Comparison of ENCODE assay signal across 17 mouse cellular contexts in the genomic region with DNA sequence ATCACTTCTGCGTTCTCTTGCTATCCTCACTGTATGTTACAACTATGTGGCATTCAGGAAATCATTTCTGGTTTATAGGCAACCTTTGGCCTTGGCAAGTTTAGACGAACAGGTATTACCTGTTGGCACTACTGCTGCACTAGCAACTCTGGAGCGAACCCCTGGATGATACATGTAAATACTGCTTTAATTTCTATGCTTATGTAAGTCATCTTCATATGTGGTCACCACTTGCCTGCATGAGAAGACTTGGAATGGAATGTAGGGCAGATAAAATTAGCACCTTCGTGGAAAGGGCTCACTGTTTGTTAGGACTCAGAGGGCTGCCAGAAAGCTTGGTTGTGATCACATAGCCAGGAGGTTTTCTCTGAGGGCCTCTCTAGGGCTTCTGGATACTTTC.
DNase-seq lines count a peak whose midpoint lies in the region; ATAC-seq and TF ChIP-seq lines count a peak whose summit lies in the region.
"Had no signal": no experiment of that assay in that cellular context is flagged by ENCODE, and none has a peak within 500 bp of the region (broad histone marks: within the 10 kb centered on the region; RNA-seq: fewer than 3 reads in every experiment).

No protein-coding gene starts in this region.

- no peak for TF ChIP-seq EP300 in heart, adult 2 months (IDR thresholded peaks at IDR 0.05; ENCODE audit: insufficient read depth, low read depth, low read length)
- TF ChIP-seq EP300 in stomach, postnatal 0 days (optimal IDR thresholded peaks at IDR 0.05), result no peak

- ATAC-seq in heart, embryonic 11.5 days (replicated peaks; ENCODE audit: insufficient number of reproducible peaks, low FRiP score, low TSS enrichment), result no peak
- ATAC-seq in stomach, postnatal 0 days (ENCODE audit: low FRiP score, low TSS enrichment), result no peak
- ATAC-seq: CD4-positive, CD25-positive, alpha-beta regulatory T cell, adult 4 months; forebrain, postnatal 0 days; midbrain, embryonic 16.5 days had no signal

- H3K4me3 ChIP-seq in heart, adult 2 months, result no peak overlapping the region
- no peak overlapping the region for H3K4me3 ChIP-seq in heart, embryonic 11.5 days (ENCODE audit: low read depth, low read length)
- no peak overlapping the region for H3K4me3 ChIP-seq in stomach, postnatal 0 days (ENCODE audit: low read depth, low read length)
- H3K4me3 ChIP-seq: embryonic facial prominence, embryonic 12.5 days; liver, embryonic 15.5 days had no signal

- TF ChIP-seq POLR2A in heart, adult 2 months (IDR thresholded peaks at IDR 0.05; ENCODE audit: insufficient read depth, low read depth, low read length), result no peak

- no peaks in the 10 kb centered on the region; the same call in 1 of the 2 replicates for H3K36me3 ChIP-seq in heart, adult 2 months (ENCODE audit: control insufficient read depth, insufficient read depth, low read length)
- H3K36me3 ChIP-seq in heart, embryonic 11.5 days (ENCODE audit: control insufficient read depth, insufficient read depth, low read length), result no peaks in the 10 kb centered on the region
- H3K36me3 ChIP-seq in stomach, postnatal 0 days (ENCODE audit: control insufficient read depth, insufficient read depth, low read length), result no peaks in the 10 kb centered on the region
- H3K36me3 ChIP-seq: embryonic facial prominence, embryonic 12.5 days; G1E; liver, embryonic 15.5 days had no signal

- H3K9ac ChIP-seq in heart, adult 2 months (ENCODE audit: low read depth, low read length), result no peak overlapping the region
- H3K9ac ChIP-seq in heart, embryonic 11.5 days (ENCODE audit: low read depth, low read length), result no peak overlapping the region
- H3K9ac ChIP-seq in stomach, postnatal 0 days (ENCODE audit: low read length), result no peak overlapping the region
- H3K9ac ChIP-seq: embryonic facial prominence, embryonic 12.5 days; forebrain, postnatal 0 days; liver, embryonic 15.5 days had no signal

- TF ChIP-seq CTCF in heart, adult 2 months (IDR thresholded peaks at IDR 0.05), result no peak
- TF ChIP-seq CTCF in stomach, postnatal 0 days (IDR thresholded peaks at IDR 0.05; ENCODE audit: low read depth), result no peak

- 52% methylated on average over 4 of the region's 4 CpGs for WGBS in heart, adult 2 months
- WGBS in heart, embryonic 11.5 days (ENCODE audit: insufficient replicate concordance), result 77% methylated on average over 4 of the region's 4 CpGs
- WGBS in stomach, postnatal 0 days, result 71% methylated on average over 4 of the region's 4 CpGs

- DNase-seq in heart, adult 2 months, result peak in 1 of 2 experiments; percentile 29
- peak; percentile 78 for DNase-seq in cerebellum, adult 11-12 months
- peak; percentile 90 for DNase-seq in cerebellum, adult 9-10 months
- DNase-seq in heart, postnatal 10 days, result peak; percentile 4 to 28
- no peak for DNase-seq in stomach, postnatal 0 days (ENCODE audit: low spot score)
- DNase-seq in adrenal gland, postnatal 14 days, result no peak
- DNase-seq: forebrain, postnatal 0 days; kidney, adult 18-20 months; kidney, postnatal 14 days; lung, postnatal 10 days; thymus, postnatal 36 days had no signal

- H3K4me2 ChIP-seq in heart, embryonic 11.5 days, result no peak overlapping the region
- no peak overlapping the region for H3K4me2 ChIP-seq in stomach, postnatal 0 days (replicated peaks; ENCODE audit: low read depth)
- H3K4me2 ChIP-seq: embryonic facial prominence, embryonic 12.5 days; liver, embryonic 15.5 days had no signal

- no peaks in the 10 kb centered on the region; the same call in 1 of the 2 replicates for H3K4me1 ChIP-seq in heart, adult 2 months (ENCODE audit: control insufficient read depth, insufficient read depth, low read length)
- H3K4me1 ChIP-seq in heart, embryonic 11.5 days (ENCODE audit: control insufficient read depth, insufficient read depth, low read length), result no peaks in the 10 kb centered on the region
- no peaks in the 10 kb centered on the region for H3K4me1 ChIP-seq in stomach, postnatal 0 days (replicated peaks; ENCODE audit: control insufficient read depth, insufficient read depth)
- H3K4me1 ChIP-seq: embryonic facial prominence, embryonic 12.5 days; liver, embryonic 15.5 days had no signal

- H3K79me2 ChIP-seq in heart, adult 2 months (replicated peaks; ENCODE audit: control insufficient read depth, insufficient read depth, low read length), result no peaks in the 10 kb centered on the region

- peak overlapping the region; percentile 4 for H3K27ac ChIP-seq in heart, adult 2 months
- H3K27ac ChIP-seq in heart, embryonic 11.5 days (ENCODE audit: low read depth, low read length), result no peak overlapping the region
- H3K27ac ChIP-seq in stomach, postnatal 0 days (replicated peaks), result no peak overlapping the region
- H3K27ac ChIP-seq: embryonic facial prominence, embryonic 12.5 days; liver, embryonic 15.5 days had no signal

- intact Hi-C loops in heart, adult 2 months (cut with DNase I), result no loop called here
- intact Hi-C loops in heart, postnatal 10 days (cut with DNase I), result no loop called here

- H3K27me3 ChIP-seq in heart, adult 2 months (ENCODE audit: control insufficient read depth, insufficient read depth, low read length), result no peaks in the 10 kb centered on the region
- no peaks in the 10 kb centered on the region for H3K27me3 ChIP-seq in heart, embryonic 11.5 days (ENCODE audit: control insufficient read depth, insufficient read depth, low read length)
- H3K27me3 ChIP-seq in stomach, postnatal 0 days (ENCODE audit: control insufficient read depth, insufficient read depth, low read length), result no peaks in the 10 kb centered on the region
- H3K27me3 ChIP-seq: embryonic facial prominence, embryonic 12.5 days; liver, embryonic 15.5 days had no signal

- no peaks in the 10 kb centered on the region for H3K9me3 ChIP-seq in heart, embryonic 11.5 days (replicated peaks; ENCODE audit: control insufficient read depth, low read length)
- no peaks in the 10 kb centered on the region for H3K9me3 ChIP-seq in stomach, postnatal 0 days (ENCODE audit: control insufficient read depth, low read length)
- H3K9me3 ChIP-seq: embryonic facial prominence, embryonic 12.5 days; G1E; liver, embryonic 15.5 days had no signal

Comparison
In these comparisons a context has a peak if more than half of its experiments do, and no peak if none do; other contexts are left out.
1. DNase-seq: peak in cerebellum, adult 11-12 months (single experiment), cerebellum, adult 9-10 months (single experiment) and heart, postnatal 10 days (2 of 2); none in stomach, postnatal 0 days (single experiment) and adrenal gland, postnatal 14 days (single experiment).